Mouse (Mus musculus): ENCODE data around the gene Pitpnb.
A peak's percentile ranks its signal among the peaks of the same experiment; 100 is the strongest.

Gene Pitpnb

GRCm38 (mm10) chr5:111398471-111398870 is 67.9 kb downstream of the Pitpnb start:
- peak; percentile 90 for DNase-seq

- DNase-seq, result peak; percentile 90
Observed at GRCm38 (mm10) chr5:111399271-111399670, 68.7 kb downstream of the Pitpnb start.

GRCm38 (mm10) chr5:111401879-111402650 is 71.5 kb downstream of the Pitpnb start:
- DNase-seq, result peak; percentile 98

- DNase-seq, result peak; percentile 97
Observed at GRCm38 (mm10) chr5:111402651-111402996, 72.1 kb downstream of the Pitpnb start.

- DNase-seq, result peak; percentile 89
Observed at GRCm38 (mm10) chr5:111404721-111405120, 74.2 kb downstream of the Pitpnb start.

GRCm38 (mm10) chr5:111408470-111409105 is 78.0 kb downstream of the Pitpnb start:
- DNase-seq, result peak; percentile 97

- DNase-seq, result peak; percentile 91
Observed at GRCm38 (mm10) chr5:111409412-111410044, 79.0 kb downstream of the Pitpnb start.

GRCm38 (mm10) chr5:111410665-111411064 is 80.1 kb downstream of the Pitpnb start:
- no peak for DNase-seq

- DNase-seq, result peak; percentile 97
Observed at GRCm38 (mm10) chr5:111414192-111414591, 83.6 kb downstream of the Pitpnb start.

- DNase-seq, result no peak
Observed at GRCm38 (mm10) chr5:111414770-111415249, 84.2 kb downstream of the Pitpnb start.

GRCm38 (mm10) chr5:111415575-111415974 is 85.0 kb downstream of the Pitpnb start:
- DNase-seq, result no peak

- DNase-seq, result no peak
Observed at GRCm38 (mm10) chr5:111416048-111416447, 85.5 kb downstream of the Pitpnb start.

- peak; percentile 99 for DNase-seq
Observed at GRCm38 (mm10) chr5:111416591-111417374, 86.2 kb downstream of the Pitpnb start, which contains the start of gene Mn1. Mn1 (plus strand) TSS chr5:111417362.

- DNase-seq, result no peak
Observed at GRCm38 (mm10) chr5:111417378-111418131, 87.0 kb downstream of the Pitpnb start.

- no peak for DNase-seq
Observed at GRCm38 (mm10) chr5:111418202-111419120, 87.9 kb downstream of the Pitpnb start.

- DNase-seq, result no peak
Observed at GRCm38 (mm10) chr5:111419121-111419881, 88.7 kb downstream of the Pitpnb start.

GRCm38 (mm10) chr5:111420011-111420691 is 89.6 kb downstream of the Pitpnb start:
- DNase-seq, result no peak

- no peak for DNase-seq
Observed at GRCm38 (mm10) chr5:111420896-111421295, 90.3 kb downstream of the Pitpnb start.

GRCm38 (mm10) chr5:111421424-111421823 is 90.9 kb downstream of the Pitpnb start:
- DNase-seq, result no peak
